Mouse (Mus musculus) lung, adult 2 months (tissue): ENCODE data around the gene Smyd3. TPM values are rescaled to one million over a fixed set of nuclear protein-coding genes. Genes with fewer than 3 reads are reported as not detected.

Source experiments
- DNase-seq: peaks from one replicate; pipeline ENCODE4 v3.0.0; 2022
- H3K4me1 ChIP-seq: fragments of 200-500 bp; 2 replicates; pipeline ENCODE4 v1.6.1; 2011; ENCODE audit warnings: low read length; ENCODE audit not compliant: control insufficient read depth, insufficient read depth
- H3K4me3 ChIP-seq: fragments of 200-500 bp; replicated peaks from 2 replicates; pipeline ENCODE3; 2011; ENCODE audit warnings: low read depth, mild to moderate bottlenecking, control low read depth, low read length; ENCODE audit errors: extremely low read depth
- CTCF ChIP-seq: fragments of 200-500 bp; IDR thresholded peaks from 2 replicates; pipeline ENCODE4 v1.5.1; 2011; ENCODE audit warnings: mild to moderate bottlenecking, low read length, control low read depth; ENCODE audit not compliant: insufficient read depth
- POLR2A ChIP-seq: fragments of 200-500 bp; IDR thresholded peaks from 2 replicates; pipeline ENCODE4 v1.6.1; 2011; ENCODE audit warnings: low read depth, mild to moderate bottlenecking, control low read depth, low read length, borderline replicate concordance; ENCODE audit errors: extremely low read depth
- WGBS: fragments of 180-500 bp; shearing (Covaris S2); methylation state at CpG from one replicate; pipeline ENCODE4 v1.1.7; 2018; 5-methylcytosine and 5-hydroxymethylcytosine counted together
- polyA plus RNA-seq: library from polyadenylated mRNA; depleted of rRNA; stranded (reverse); fragments of >200 nt; gene quantifications from 2 replicates; pipeline ENCODE4 v1.2.3, GENCODE M21; 2012

Gene Smyd3
- polyA plus RNA-seq, 1 experiment, result 4.7 TPM

DNA sequence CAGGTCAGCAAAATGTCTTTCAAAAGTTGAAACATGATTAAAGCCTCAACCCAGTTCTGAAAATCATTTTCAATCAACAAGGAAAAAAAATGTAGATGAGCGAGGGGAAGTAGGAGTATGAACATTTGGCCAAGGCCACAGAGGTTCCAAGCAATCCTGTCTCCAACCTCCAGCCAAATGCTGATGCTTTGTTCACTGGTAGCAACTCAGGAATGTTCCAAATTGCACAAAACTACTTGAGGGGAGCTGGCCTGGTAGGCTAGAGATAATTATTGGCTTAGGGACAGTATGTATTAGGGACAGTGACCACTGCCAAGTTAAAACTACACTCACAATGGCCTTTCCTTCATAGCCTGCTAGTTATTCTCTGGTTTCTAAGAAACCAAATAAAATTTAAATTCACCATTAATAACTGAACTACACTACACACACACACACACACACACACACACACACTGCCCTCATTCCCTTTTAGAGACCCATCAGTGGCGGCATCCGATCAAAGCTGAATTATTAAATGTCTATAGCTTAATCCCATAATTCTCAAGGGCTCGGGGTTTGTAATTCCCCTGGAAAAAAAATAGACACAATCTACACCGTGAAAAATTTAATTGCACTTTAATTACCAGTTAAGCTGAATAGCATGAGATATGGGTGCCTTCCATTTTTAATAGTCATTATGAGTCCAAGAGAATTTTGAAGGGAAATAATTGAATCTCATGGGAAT lies 514.3 kb downstream of the Smyd3 start:
- no peak for TF ChIP-seq POLR2A
- TF ChIP-seq CTCF, result no peak
- H3K4me3 ChIP-seq, result no peak overlapping the region
- no peak for DNase-seq
- 84% methylated on average over 5 of the region's 5 CpGs for whole genome bisulfite sequencing
- H3K4me1 ChIP-seq, result no peaks in the 10 kb centered on the region

DNA sequence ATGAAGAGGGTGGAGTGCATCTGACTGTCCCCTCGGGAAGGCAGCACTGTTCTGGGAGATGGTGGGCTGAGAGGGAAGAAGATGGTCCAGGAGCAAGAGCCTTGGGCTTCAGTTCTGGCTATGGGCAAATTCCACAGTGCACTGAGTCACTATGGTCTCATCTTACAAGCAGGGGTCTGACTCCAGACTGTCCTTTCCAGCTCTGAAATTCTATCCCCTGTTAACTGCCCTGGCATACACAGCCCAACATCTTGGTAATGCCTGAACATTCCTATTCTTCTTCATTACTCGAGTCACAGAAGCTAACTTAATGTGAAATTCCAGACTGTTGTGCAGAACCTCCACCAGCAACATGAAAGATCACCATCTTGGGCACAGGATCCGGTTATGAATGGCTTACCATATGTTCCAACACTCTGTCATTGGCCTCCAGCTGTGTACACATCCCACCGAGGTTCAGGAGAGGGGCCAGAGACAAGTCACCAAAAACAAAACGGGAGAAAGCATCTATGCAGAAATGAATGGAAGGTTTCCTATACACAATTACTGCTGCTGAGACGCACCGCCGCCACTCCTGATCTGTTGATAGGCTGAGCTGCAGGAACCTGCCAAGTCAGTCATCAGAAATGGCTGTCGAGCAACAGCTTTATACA lies 517.8 kb downstream of the Smyd3 start:
- Histone ChIP-seq H3K4me3 (no peak overlapping the region), H3K4me1 (no peaks in the 10 kb centered on the region)
- 69% methylated on average over 9 of the region's 9 CpGs for WGBS
- TF ChIP-seq CTCF, result no peak
- TF ChIP-seq POLR2A, result no peak
- DNase-seq, result no peak

DNA sequence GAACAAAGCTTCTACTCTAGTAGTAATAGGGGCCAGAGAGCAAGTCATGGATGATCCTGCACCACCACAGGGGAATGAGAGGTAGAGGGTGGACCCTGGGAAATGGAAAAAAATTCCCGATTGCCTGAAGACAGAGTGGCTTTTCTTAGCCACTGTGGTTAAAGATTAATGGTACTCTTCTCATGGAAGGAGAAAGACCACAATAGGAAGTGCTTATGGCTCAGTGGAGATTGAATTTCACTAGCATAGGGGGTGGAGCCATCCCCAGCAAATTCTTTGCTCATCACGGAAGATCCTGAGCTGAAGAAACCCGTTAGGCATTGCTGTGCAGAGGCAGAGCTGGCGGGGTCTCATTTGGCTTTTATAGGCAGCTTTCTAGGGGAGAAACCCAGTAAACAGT lies 520.0 kb downstream of the Smyd3 start:
- DNase-seq, result no peak
- WGBS, result 52% methylated on average over 4 of the region's 4 CpGs
- Histone ChIP-seq H3K4me3 (no peak overlapping the region), H3K4me1 (no peaks in the 10 kb centered on the region)
- no peak for TF ChIP-seq CTCF
- TF ChIP-seq POLR2A, result no peak

DNA sequence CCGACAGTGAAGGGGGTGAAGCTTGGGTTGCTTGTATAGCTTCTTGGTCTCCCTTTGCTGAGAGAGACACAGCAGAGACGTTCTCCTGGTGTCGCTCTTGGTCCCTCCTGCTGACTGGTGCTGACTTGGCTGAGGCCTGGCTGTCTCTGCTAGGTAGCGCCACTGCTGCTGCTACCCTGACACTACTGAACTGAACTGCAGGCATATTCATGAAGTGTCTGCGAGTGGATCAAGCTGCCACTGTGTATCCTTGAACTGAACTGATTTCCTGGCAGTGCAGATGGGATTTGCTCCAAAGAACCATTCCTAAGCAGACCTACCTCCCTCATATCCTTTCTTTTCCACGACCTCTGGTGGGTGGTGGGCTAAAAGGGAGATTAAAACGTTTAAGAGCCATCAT lies 523.6 kb downstream of the Smyd3 start:
- 65% methylated on average over 7 of the region's 7 CpGs for whole genome bisulfite sequencing
- Histone ChIP-seq H3K4me1 (no peaks in the 10 kb centered on the region), H3K4me3 (no peak overlapping the region)
- no peak for DNase-seq
- TF ChIP-seq POLR2A, result no peak
- no peak for TF ChIP-seq CTCF

DNA sequence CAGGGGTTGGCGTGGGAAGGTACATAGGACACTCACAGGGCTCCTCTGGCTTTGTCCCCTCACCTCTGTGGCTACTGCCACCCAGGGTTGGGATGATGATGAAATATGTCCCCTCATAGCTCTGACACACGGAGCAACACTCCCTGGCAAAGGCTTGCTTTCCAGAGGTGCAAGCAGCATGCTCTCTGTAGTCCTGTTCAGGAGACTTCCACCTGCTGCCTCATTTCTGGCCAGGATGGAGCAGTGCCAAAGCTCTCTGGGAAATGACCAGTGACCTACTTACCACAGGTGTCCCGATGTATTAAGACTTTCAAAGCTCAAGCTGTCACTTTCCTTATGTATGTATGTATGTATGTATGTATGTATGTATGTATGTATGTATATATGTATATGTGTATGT lies 525.3 kb downstream of the Smyd3 start:
- DNase-seq, result no peak
- no peak overlapping the region for H3K4me3 ChIP-seq
- 79% methylated on average over 3 of the region's 3 CpGs for WGBS
- no peak for TF ChIP-seq CTCF
- TF ChIP-seq POLR2A, result no peak
- H3K4me1 ChIP-seq, result no peaks in the 10 kb centered on the region

DNA sequence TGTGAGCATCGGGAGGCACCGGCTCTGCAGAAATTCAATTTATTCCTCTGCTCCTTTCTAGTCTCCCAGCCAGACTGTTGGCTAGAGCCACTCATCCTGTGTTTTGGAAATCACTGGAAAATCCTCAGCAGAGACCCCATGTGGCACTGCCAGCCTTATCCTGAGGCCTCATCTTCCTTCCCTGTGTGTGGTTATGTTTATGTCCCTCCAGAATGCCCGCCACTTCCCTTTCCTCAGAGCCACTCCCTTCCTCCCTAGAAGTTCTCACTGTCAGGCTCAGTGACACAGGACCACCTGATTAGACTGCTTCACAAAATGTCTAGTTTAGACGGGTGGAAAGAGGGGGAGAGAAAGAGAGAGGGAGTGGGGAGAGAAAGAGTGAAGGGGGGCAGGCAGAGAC lies 526.4 kb downstream of the Smyd3 start:
- DNase-seq, result no peak
- no peak for TF ChIP-seq POLR2A
- no peak for TF ChIP-seq CTCF
- H3K4me1 ChIP-seq, result no peaks in the 10 kb centered on the region
- no peak overlapping the region for H3K4me3 ChIP-seq
- 40% methylated on average over 4 of the region's 4 CpGs for WGBS

DNA sequence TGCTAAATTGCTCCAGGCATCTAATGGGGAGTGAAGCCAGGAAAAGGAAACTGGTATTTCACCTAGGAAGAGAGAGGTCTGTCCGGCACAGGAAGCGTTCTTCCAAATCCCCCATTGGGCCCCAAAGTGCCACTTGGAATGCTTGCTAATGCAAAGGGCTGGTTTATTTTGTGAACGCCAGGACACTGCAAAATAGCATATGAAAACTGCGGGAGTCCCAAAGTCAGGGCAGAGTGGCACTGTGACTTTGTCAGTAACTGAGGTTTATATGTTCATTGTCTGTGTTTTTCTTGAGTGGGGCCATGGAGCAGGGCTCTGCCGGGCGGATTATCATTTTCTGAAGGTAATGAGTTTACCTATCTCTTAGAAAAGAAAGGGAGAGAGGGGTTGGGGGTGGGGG lies 526.8 kb downstream of the Smyd3 start:
- 66% methylated on average over 6 of the region's 6 CpGs for WGBS
- DNase-seq, result no peak
- Histone ChIP-seq H3K4me1 (no peaks in the 10 kb centered on the region), H3K4me3 (no peak overlapping the region)
- TF ChIP-seq CTCF, result no peak
- no peak for TF ChIP-seq POLR2A

DNA sequence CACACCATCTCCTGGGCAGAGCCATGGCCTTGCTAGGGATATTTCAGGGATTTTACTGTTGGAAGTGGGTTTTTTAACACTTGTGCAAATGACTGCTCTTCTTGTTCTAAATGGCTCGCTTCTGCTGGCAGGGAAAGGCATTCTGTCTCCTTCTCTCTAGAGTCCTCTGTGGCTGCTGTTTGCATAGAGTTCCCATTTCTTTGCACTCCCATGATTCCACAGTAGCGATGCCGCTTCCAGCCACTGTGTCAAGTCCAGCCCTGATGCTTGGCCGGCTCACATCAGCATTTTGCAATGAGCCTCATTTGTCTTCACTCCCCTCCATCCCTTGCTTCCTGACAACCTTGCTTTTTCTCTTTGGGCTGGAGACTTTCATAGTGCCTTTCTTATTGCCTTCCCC lies 528.4 kb downstream of the Smyd3 start:
- TF ChIP-seq CTCF, result no peak
- no peak for TF ChIP-seq POLR2A
- Histone ChIP-seq H3K4me3 (no peak overlapping the region), H3K4me1 (no peaks in the 10 kb centered on the region)
- WGBS, result 71% methylated on average over 4 of the region's 4 CpGs
- DNase-seq, result no peak

DNA sequence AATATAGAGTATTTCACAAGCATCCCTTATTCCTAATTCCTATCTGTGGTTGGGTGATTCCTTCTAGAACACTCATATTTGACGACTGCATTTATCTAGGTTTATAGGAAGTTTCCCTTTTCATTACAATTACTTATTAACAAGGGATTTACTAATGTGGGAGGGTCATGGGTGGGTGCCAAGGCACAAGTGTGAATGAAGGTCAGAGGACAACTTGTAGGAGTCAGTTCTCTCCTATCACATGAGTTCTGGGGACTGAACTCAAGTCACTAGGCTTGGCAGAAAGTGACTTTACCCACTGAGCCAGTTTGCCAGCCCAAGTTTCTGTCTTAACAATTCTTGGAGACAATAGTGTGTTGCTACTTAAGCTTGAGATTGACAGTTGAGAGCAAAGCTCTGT lies 529.7 kb downstream of the Smyd3 start:
- DNase-seq, result no peak
- Histone ChIP-seq H3K4me3 (no peak overlapping the region), H3K4me1 (no peaks in the 10 kb centered on the region)
- 55% methylated on average over 1 of the region's 1 CpGs for WGBS
- TF ChIP-seq POLR2A (no peak), CTCF (no peak)

DNA sequence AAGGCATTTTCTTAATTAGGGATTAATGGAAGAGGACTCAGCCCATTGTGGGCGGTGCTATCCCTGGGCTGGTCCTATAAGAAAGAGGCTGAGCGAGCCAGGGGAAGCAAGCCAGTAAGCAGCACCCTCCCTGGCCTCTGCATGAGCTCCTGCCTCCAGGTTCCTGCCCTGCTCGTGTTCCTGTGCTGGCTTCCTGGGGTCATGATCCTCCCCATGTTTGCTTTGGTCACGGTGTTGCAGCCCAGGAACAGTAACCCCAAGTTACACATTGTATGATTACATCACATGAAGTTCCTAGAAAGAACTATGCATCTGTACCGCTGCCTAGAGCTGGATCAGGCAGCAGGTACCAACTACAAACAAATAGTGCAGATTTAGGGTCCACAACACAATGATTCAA lies 536.2 kb downstream of the Smyd3 start:
- 77% methylated on average over 5 of the region's 5 CpGs for WGBS
- no peak for TF ChIP-seq POLR2A
- TF ChIP-seq CTCF, result no peak

More for the DNA sequence above, 536.2 kb downstream of the Smyd3 start:
- no peak for DNase-seq
- Histone ChIP-seq H3K4me3 (no peak overlapping the region), H3K4me1 (no peaks in the 10 kb centered on the region)
